Mouse (Mus musculus): ENCODE results near the gene Ldlr. TPM values are rescaled to one million over a fixed set of nuclear protein-coding genes. Genes with fewer than 3 reads are reported as not detected.

Gene Ldlr
- polyA plus RNA-seq, 1 experiment from 2014 or later, result 14.7 TPM

GRCm38 (mm10) chr9:21737188-21737587, 13.9 kb downstream of the Ldlr start:
- no peaks in the 10 kb centered on the region for H3K4me1 ChIP-seq (ENCODE audit: control insufficient read depth, insufficient read depth, low read length)
- no peaks in the 10 kb centered on the region for H3K9me3 ChIP-seq (replicated peaks; ENCODE audit: control insufficient read depth, low read length)
- H3K4me2 ChIP-seq (ENCODE audit: low read depth, low read length), result no peak overlapping the region
- no peak overlapping the region for H3K9ac ChIP-seq (replicated peaks; ENCODE audit: low read length)
- peaks cover 59% of the 10 kb centered on the region for H3K36me3 ChIP-seq (replicated peaks; ENCODE audit: control insufficient read depth, insufficient read depth, low read depth, low read length)
- no peak overlapping the region for H3K27ac ChIP-seq (replicated peaks; ENCODE audit: low read depth, low read length)
- no peak for ATAC-seq (replicated peaks; ENCODE audit: insufficient number of reproducible peaks, low FRiP score, low TSS enrichment, low read depth)
- H3K27me3 ChIP-seq (ENCODE audit: control insufficient read depth, insufficient read depth, low read length), result no peaks in the 10 kb centered on the region
- WGBS, result 90% methylated on average over 10 of the region's 10 CpGs
- no peak overlapping the region for H3K4me3 ChIP-seq (ENCODE audit: low read depth, low read length)
- DNase-seq (ENCODE audit: low spot score), result no peak

DNA sequence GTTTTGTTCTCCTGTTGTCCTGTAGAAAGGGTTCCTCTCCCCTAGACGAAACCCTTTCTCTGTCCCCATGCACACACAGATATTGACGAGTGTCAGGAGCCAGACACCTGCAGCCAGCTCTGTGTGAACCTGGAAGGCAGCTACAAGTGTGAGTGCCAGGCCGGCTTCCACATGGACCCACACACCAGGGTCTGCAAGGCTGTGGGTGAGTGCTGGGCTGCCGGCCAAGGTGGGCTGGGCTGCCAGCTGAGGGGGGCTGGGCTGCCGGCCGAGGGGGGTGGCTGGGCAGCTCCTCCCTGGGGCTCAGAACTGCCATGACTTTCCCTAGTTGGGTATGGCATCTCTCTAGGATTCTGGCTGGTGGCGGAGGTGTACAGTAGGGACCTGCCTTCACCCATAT, 15.5 kb downstream of the Ldlr start:
- Histone ChIP-seq H3K4me1 (ENCODE audit: control insufficient read depth, insufficient read depth, low read length) (no peaks in the 10 kb centered on the region), H3K27me3 (ENCODE audit: control insufficient read depth, insufficient read depth, low read length) (no peaks in the 10 kb centered on the region), H3K27ac (replicated peaks; ENCODE audit: low read depth, low read length) (no peak overlapping the region), H3K9ac (replicated peaks; ENCODE audit: low read length) (no peak overlapping the region), H3K9me3 (replicated peaks; ENCODE audit: control insufficient read depth, low read length) (no peaks in the 10 kb centered on the region), H3K4me3 (ENCODE audit: low read depth, low read length) (no peak overlapping the region), H3K4me2 (ENCODE audit: low read depth, low read length) (no peak overlapping the region), H3K36me3 (replicated peaks; ENCODE audit: control insufficient read depth, insufficient read depth, low read depth, low read length) (peaks cover 51% of the 10 kb centered on the region)
- no peak for DNase-seq (ENCODE audit: low spot score)
- WGBS, result 91% methylated on average over 7 of the region's 7 CpGs
- ATAC-seq (replicated peaks; ENCODE audit: insufficient number of reproducible peaks, low FRiP score, low TSS enrichment, low read depth), result no peak

- H3K4me3 ChIP-seq (ENCODE audit: low read depth, low read length), result no peak overlapping the region
- DNase-seq (ENCODE audit: low spot score) (no peak), ATAC-seq (replicated peaks; ENCODE audit: insufficient number of reproducible peaks, low FRiP score, low TSS enrichment, low read depth) (no peak)
- no peaks in the 10 kb centered on the region for H3K4me1 ChIP-seq (ENCODE audit: control insufficient read depth, insufficient read depth, low read length)
- H3K4me2 ChIP-seq (ENCODE audit: low read depth, low read length), result no peak overlapping the region
- WGBS, result 93% methylated on average over 14 of the region's 14 CpGs
- no peaks in the 10 kb centered on the region for H3K9me3 ChIP-seq (replicated peaks; ENCODE audit: control insufficient read depth, low read length)
- H3K27me3 ChIP-seq (ENCODE audit: control insufficient read depth, insufficient read depth, low read length), result no peaks in the 10 kb centered on the region
- H3K9ac ChIP-seq (replicated peaks; ENCODE audit: low read length), result no peak overlapping the region
- no peak overlapping the region for H3K27ac ChIP-seq (replicated peaks; ENCODE audit: low read depth, low read length)
- peaks cover 39% of the 10 kb centered on the region for H3K36me3 ChIP-seq (replicated peaks; ENCODE audit: control insufficient read depth, insufficient read depth, low read depth, low read length)
Observed at GRCm38 (mm10) chr9:21740427-21740826, 17.1 kb downstream of the Ldlr start.

DNA sequence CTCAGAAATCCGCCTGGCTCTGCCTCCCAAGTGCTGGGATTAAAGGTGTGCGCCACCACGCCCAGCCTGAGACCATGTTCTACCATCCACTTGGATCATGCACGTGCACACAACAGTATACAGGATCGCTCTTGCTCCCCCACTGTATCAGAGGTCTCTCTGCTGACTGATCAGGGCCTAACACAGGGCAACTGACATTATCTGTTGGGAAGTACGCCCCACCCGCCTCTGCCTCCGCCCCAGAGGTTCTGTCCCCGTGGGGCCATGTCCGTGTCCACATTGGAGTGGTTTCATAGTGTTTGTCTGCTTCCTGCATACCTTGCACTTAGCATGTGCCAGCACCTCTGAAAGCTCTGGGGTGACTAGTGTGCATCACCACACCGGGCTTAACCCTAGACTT, 18.2 kb downstream of the Ldlr start:
- H3K9ac ChIP-seq (replicated peaks; ENCODE audit: low read length), result no peak overlapping the region
- no peak overlapping the region for H3K4me2 ChIP-seq (ENCODE audit: low read depth, low read length)
- ATAC-seq (replicated peaks; ENCODE audit: insufficient number of reproducible peaks, low FRiP score, low TSS enrichment, low read depth) (no peak), DNase-seq (ENCODE audit: low spot score) (no peak)
- peaks cover 42% of the 10 kb centered on the region for H3K36me3 ChIP-seq (replicated peaks; ENCODE audit: control insufficient read depth, insufficient read depth, low read depth, low read length)
- no peaks in the 10 kb centered on the region for H3K9me3 ChIP-seq (replicated peaks; ENCODE audit: control insufficient read depth, low read length)
- WGBS, result 97% methylated on average over 11 of the region's 11 CpGs
- no peaks in the 10 kb centered on the region for H3K27me3 ChIP-seq (ENCODE audit: control insufficient read depth, insufficient read depth, low read length)
- H3K4me1 ChIP-seq (ENCODE audit: control insufficient read depth, insufficient read depth, low read length), result no peaks in the 10 kb centered on the region
- no peak overlapping the region for H3K4me3 ChIP-seq (ENCODE audit: low read depth, low read length)
- H3K27ac ChIP-seq (replicated peaks; ENCODE audit: low read depth, low read length), result no peak overlapping the region

DNA sequence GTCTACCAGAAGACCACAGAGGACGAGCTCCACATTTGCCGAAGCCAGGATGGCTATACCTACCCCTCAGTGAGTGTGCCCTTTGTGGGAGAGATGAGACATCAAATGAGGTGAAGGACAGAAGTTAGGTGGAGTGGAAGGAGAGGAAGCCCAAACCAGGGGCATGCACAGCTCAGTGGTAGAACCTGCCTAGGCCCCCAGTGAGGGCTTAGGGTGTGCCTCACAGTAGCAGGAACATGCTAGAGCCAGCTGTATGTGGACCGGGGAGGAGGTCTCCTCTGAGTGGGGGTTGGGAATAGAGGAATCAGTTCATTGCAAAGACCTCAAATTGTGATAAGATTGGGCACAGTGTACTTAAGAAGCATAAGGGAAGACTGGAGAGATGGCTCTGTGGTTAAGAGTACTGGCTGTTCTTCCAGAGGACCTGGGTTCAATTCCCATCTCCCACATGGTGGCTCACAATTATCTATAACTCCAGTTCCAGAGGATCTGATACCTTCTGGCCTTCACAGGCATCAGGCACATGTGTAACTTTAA, 24.0 kb downstream of the Ldlr start:
- Histone ChIP-seq H3K4me1 (ENCODE audit: control insufficient read depth, insufficient read depth, low read length) (peaks cover 1% of the 10 kb centered on the region; the same call in 1 of the 2 replicates), H3K27me3 (ENCODE audit: control insufficient read depth, insufficient read depth, low read length) (no peaks in the 10 kb centered on the region), H3K4me3 (ENCODE audit: low read depth, low read length) (no peak overlapping the region), H3K36me3 (replicated peaks; ENCODE audit: control insufficient read depth, insufficient read depth, low read depth, low read length) (peaks cover 19% of the 10 kb centered on the region), H3K9ac (replicated peaks; ENCODE audit: low read length) (no peak overlapping the region), H3K4me2 (ENCODE audit: low read depth, low read length) (no peak overlapping the region), H3K27ac (replicated peaks; ENCODE audit: low read depth, low read length) (no peak overlapping the region), H3K9me3 (replicated peaks; ENCODE audit: control insufficient read depth, low read length) (no peaks in the 10 kb centered on the region)
- WGBS, result 90% methylated on average over 3 of the region's 3 CpGs
- ATAC-seq (replicated peaks; ENCODE audit: insufficient number of reproducible peaks, low FRiP score, low TSS enrichment, low read depth) (no peak), DNase-seq (ENCODE audit: low spot score) (no peak)

- WGBS, result 76% methylated on average over 7 of the region's 7 CpGs
- DNase-seq (ENCODE audit: low spot score), result no peak
Observed at GRCm38 (mm10) chr9:21748033-21748432, 24.8 kb downstream of the Ldlr start.

GRCm38 (mm10) chr9:21748491-21748890, 25.2 kb downstream of the Ldlr start:
- DNase-seq (ENCODE audit: low spot score), result no peak
- Histone ChIP-seq H3K27me3 (ENCODE audit: control insufficient read depth, insufficient read depth, low read length) (no peaks in the 10 kb centered on the region), H3K4me3 (ENCODE audit: low read depth, low read length) (no peak overlapping the region), H3K36me3 (replicated peaks; ENCODE audit: control insufficient read depth, insufficient read depth, low read depth, low read length) (peaks cover 14% of the 10 kb centered on the region), H3K27ac (replicated peaks; ENCODE audit: low read depth, low read length) (no peak overlapping the region), H3K9ac (replicated peaks; ENCODE audit: low read length) (no peak overlapping the region), H3K9me3 (replicated peaks; ENCODE audit: control insufficient read depth, low read length) (no peaks in the 10 kb centered on the region), H3K4me1 (ENCODE audit: control insufficient read depth, insufficient read depth, low read length) (peaks cover 2% of the 10 kb centered on the region; the same call in 1 of the 2 replicates), H3K4me2 (ENCODE audit: low read depth, low read length) (no peak overlapping the region)
- WGBS, result 88% methylated on average over 10 of the region's 10 CpGs
- no peak for ATAC-seq (replicated peaks; ENCODE audit: insufficient number of reproducible peaks, low FRiP score, low TSS enrichment, low read depth)

More at GRCm38 (mm10) chr9:21748033-21748432, 24.8 kb downstream of the Ldlr start:
- H3K4me1 ChIP-seq (ENCODE audit: control insufficient read depth, insufficient read depth, low read length), result peaks cover 2% of the 10 kb centered on the region; the same call in 1 of the 2 replicates
- ATAC-seq (replicated peaks; ENCODE audit: insufficient number of reproducible peaks, low FRiP score, low TSS enrichment, low read depth), result no peak
- peaks cover 14% of the 10 kb centered on the region for H3K36me3 ChIP-seq (replicated peaks; ENCODE audit: control insufficient read depth, insufficient read depth, low read depth, low read length)
- H3K4me3 ChIP-seq (ENCODE audit: low read depth, low read length), result no peak overlapping the region
- H3K27ac ChIP-seq (replicated peaks; ENCODE audit: low read depth, low read length), result no peak overlapping the region
- H3K9me3 ChIP-seq (replicated peaks; ENCODE audit: control insufficient read depth, low read length), result no peaks in the 10 kb centered on the region
- no peak overlapping the region for H3K9ac ChIP-seq (replicated peaks; ENCODE audit: low read length)
- H3K4me2 ChIP-seq (ENCODE audit: low read depth, low read length), result no peak overlapping the region
- no peaks in the 10 kb centered on the region for H3K27me3 ChIP-seq (ENCODE audit: control insufficient read depth, insufficient read depth, low read length)

- H3K27me3 ChIP-seq (ENCODE audit: control insufficient read depth, insufficient read depth, low read length), result no peaks in the 10 kb centered on the region
- no peak overlapping the region for H3K27ac ChIP-seq (replicated peaks; ENCODE audit: low read depth, low read length)
- DNase-seq (ENCODE audit: low spot score) (no peak), ATAC-seq (replicated peaks; ENCODE audit: insufficient number of reproducible peaks, low FRiP score, low TSS enrichment, low read depth) (no peak)
- H3K4me2 ChIP-seq (ENCODE audit: low read depth, low read length), result no peak overlapping the region
- peaks cover 14% of the 10 kb centered on the region for H3K36me3 ChIP-seq (replicated peaks; ENCODE audit: control insufficient read depth, insufficient read depth, low read depth, low read length)
- WGBS, result 86% methylated on average over 6 of the region's 6 CpGs
- H3K4me3 ChIP-seq (ENCODE audit: low read depth, low read length), result no peak overlapping the region
- peaks cover 2% of the 10 kb centered on the region; the same call in 1 of the 2 replicates for H3K4me1 ChIP-seq (ENCODE audit: control insufficient read depth, insufficient read depth, low read length)
- H3K9me3 ChIP-seq (replicated peaks; ENCODE audit: control insufficient read depth, low read length), result no peaks in the 10 kb centered on the region
- no peak overlapping the region for H3K9ac ChIP-seq (replicated peaks; ENCODE audit: low read length)
Observed at GRCm38 (mm10) chr9:21749382-21750118, 26.3 kb downstream of the Ldlr start.

Measured in embryonic facial prominence, embryonic 11.5 days (tissue).